Mouse (Mus musculus) cerebellum, adult 11 months (tissue): ENCODE results near the gene Clta.

ENCODE experiments used
- DNase-seq: peaks from one replicate; pipeline ENCODE4 v3.0.0; 2022

The Clta gene

DNA sequence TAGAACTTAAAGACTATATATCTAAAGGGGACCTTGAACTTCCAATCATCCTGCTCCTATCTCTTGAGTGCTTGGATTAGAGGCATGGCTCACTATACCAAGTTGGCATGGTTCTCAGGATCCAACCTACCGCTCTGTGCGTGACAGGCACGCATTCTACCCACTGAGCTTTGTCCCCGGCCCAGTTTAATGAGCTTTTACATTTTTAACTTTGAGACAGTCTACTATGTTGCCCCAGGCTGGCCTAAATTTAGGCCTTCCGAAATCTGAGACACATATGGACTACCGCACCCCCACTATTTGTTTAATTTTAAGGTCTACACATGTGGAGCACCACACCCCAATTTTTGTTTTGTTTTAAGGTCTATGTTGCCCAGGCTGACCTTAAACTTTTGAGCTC is 23.4 kb upstream of the Clta start:
- DNase-seq: no peak

DNA sequence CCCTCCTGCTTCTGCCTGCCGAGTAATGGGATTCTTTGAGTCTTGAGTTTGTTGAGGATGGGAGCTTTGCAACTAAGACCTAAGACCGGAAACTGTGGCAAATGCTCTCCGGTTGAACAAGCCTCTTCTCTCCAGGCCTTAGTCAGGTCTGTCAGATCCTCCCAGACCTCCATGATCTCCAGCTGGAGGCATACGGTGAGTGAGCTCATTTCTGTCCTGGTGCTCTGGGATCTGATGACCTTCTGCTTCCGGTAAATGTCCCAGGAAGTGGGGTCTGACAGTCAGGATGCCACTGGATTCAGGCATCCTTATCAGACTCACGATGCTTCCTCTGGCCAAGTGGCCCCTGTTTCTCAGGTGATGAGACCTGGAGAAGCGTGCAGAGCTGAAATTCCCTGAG is 23.0 kb upstream of the Clta start:
- DNase-seq: no peak

DNA sequence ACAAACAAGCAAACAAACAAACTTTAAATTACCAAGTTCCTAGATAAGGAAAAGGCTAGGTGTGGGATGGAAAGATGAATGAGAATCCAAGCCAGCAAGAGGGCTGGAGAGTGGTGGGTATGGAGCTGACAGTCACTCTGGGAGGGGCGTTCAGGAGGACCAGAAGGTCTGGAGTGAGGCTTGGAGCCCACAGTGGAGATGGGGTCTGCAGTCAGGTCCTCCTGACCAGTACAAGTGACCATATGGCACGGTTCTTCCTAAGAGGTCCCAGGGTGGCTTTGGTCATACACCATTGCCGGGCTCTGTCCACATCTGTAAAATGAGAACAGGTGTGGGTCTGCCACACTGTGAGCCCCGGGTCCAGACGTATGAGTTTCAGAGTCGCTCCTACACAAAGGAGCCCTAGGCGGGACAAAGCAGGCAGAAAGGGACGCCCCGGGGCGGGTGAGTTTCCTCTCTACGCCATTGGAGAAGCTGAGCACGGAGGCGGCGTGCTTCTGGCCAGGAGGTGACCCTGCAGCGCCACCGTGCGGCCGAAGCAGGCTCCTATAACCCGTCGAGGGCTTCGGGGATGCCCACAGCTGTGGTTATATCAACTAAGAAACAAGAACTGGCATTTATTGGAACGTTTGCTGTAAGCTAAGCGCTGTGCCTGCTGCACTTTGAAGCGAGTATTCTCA is 22.1 kb upstream of the Clta start:
- peak; percentile 79 for DNase-seq

DNA sequence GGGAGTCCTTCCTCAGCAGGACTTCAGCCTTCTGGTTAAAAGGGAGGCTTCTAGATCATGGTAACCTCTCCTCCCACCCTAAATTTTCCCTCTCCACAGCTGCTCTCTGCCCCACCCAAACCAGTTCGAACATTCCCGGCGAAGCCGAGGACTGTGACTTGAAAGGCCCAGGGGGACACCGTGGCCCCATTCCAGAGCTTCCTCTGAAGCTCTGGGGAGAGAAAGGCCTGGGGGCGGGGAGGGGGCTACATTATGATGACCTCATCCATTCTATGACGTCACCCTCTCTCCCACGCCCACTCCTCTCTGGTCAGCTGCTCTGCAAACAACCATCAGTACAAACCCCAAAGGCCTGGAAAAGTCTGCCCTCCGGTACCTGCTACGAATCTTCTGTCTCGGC is 21.1 kb upstream of the Clta start, which contains the start of gene Ccin:
TSS of gene Ccin (plus strand) at position 303 of the 400 bp plus-strand sequence.
- no peak for DNase-seq

DNA sequence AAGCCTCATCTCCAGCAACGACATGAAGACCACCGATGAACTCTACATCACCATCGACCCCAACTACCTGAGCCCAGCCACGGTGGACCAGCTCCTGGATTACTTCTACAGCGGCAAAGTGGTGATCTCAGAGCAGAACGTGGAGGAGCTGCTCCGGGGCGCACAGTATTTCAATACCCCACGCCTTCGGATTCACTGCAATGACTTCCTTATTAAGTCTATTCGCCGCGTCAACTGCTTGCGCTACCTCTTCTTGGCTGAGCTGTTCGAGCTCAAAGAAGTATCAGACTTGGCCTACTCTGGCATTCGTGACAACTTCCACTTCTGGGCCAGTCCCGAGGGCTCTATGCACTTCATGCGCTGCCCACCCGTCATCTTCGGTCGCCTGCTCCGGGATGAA is 20.5 kb upstream of the Clta start:
- DNase-seq: no peak

DNA sequence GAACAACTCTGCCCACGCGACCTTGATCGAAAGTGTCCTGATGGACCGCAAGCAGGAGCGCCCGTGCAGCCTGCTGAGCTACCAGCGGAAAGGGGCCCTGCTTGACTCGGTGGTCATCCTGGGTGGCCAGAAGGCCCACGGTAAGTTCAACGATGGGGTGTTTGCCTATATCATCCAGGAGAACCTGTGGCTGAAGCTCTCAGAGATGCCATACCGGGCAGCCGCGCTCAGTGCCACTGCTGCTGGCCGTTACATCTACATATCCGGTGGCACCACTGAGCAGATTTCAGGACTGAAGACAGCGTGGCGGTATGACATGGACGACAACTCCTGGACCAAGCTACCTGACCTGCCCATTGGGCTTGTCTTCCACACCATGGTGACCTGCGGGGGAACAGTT is 19.9 kb upstream of the Clta start:
- no peak for DNase-seq

DNA sequence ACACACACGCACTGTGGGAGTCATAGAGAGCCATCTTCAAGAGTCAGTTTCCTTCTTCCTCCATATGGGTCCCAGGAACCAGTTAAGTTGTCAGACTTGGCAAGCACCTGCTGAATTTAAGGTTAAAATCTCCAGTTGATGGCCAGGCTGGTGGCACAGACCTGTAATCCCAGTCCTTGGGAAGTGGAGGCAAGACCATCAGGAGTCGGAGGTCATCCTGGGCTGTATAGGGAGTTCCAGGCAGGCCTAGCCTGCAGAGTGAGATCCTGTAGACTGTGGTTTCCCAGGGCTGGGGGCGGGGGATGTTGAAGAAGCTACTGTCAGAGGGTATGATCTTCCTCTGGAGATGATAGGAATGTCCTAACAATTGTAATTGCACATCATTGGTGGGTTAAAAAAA is 15.3 kb upstream of the Clta start:
- DNase-seq: no peak

DNA sequence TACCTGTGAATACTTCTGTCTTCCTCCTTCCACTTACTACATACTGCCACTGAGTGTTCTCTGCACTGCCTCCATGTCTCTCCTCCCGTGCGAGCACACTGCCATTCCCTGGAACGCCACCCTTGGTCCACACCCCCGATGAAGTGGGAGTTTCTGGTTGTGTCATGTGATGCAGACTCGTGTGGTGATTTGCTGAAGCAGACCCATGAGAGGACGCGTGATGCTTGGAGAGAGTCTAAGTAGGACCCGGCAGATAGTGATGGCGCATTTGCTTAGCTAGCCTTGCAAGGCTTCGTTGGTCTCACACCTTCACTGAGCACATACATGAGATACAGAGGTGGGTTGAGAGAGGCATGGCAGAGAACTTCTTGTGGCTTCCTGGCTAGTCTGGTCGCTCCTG is 11.2 kb upstream of the Clta start:
- DNase-seq: no peak

DNA sequence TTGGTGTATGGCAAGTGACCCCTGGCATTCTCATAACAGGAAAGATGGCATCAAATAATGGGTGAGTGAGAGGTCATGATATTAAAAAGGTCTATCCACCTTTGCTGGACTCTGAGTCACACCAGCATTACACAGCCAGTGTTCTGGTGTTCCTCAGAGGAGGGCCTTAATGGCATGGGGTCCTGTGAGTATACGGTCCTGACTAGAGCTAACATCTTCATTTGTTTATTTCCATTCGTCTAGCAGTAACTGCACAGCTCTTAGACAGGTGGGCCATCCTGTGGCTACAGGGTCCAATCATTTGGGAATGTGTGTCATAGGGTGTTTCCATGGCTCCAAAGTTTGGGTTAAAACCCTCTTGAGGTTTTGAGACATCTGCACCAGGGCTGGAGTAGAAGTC is 9.9 kb upstream of the Clta start:
- DNase-seq: no peak

DNA sequence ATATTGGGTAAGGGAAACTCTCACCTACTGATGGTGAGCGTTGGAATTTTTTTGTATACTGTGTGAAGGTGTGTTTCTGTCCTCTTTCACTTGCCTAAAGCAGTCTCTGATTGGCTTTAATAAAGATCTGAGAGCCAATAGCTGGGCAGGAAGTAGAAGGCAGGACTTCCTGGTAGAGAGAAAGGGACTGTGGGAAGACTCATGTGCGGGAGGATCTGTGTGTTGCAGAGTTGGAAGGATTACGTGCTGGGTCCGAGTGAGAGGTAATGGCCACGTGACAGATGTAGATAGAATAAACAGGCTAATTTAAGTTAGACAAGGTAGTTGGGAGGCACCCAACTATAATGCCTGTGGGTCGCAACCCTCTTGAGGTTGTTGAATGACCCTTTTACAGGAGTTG is 630 bp upstream of the Clta start:
- DNase-seq: no peak

DNA sequence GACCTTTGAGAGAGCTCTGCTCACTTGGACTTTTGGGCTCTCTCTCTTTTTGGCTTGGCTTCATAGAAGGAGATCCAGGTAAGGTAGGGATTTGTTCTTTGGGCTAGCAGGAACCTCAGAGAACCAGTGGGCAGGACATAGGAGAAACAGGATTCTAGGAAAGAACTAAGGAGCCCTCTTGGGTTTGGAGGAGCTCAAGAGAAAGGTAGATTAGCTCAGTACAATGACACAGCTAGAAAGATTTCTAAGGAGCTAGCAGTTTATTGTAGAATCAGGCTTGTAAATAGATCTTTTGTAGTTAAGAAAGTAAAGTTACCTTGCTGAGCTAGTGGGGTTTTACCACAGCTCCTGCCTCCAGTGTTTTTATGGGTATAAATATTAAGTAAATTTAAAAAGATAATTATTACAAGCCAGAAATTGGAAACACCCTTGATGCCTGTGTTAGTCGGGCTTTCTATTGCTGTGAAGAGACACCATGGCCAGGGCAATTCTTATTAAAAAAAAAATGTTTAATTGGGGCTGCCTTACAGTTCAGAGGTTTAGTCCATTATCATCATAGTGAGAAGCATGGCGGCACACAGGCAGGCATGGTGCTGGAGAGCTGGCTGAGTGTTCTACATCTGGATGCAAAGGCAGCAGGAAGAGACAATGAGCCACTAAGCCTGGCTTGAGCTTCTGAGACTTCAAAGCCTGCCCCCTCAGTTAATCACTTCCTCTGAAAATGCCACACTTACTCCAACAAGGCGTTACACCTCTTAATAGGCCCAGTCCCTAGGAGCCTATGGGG is 564 bp downstream of the Clta start:
- DNase-seq: no peak

DNA sequence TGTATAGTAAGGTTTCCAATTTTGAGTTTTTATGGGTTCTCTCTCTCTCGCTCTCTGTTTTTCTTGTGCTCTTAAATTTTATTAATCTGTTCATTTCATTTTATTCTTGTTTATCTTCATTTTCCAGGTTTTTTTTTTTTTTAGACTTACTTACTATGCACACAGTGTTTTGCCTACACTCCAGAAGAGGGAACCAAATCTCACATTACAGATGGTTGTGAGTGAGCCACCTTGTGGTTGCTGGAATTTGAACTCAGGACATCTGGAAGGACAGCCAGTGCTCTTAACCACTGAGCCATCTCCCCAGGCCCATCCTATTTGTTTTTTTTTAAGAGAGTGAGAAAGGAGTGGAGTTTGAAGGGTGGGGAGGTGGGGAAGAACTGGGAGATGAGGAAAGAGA is 5.9 kb downstream of the Clta start:
- no peak for DNase-seq

DNA sequence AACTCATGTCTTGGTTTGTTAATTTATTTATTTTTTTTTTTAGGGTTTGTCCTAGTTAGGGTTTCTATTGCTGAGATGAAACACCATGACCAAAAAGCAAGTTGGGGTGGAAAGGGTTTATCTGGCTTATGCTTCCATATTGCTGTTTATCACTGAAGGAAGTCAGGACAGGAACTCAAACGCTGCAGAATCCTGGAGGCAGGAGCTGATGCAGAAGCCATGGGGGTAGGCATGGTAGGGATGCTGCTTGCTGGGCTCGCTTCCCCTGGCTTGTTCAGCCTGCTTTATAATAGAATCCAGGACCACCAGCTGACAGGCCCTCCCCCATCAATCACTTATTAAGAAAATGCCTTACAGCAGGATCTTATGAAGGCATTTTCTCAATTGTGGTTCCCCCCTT is 6.6 kb downstream of the Clta start:
- no peak for DNase-seq

DNA sequence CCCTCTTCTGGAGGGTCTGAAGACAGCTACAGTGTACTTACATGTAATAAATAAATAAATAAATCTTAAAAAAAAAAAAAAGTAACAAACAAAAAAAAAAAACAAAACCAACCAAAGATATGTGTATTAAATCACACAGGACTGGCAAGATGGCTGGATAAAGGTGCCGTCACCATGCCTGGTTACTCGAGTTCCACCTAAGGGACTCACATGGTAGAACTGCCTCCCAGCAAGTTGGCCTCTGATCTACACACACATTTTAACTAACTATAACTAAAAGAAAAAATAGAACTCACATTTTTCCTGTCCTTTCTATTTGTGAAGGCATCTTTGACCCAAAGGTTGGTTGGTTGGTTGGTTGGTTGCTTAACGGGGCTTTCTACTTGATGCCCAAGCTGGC is 7.5 kb downstream of the Clta start:
- DNase-seq: no peak

DNA sequence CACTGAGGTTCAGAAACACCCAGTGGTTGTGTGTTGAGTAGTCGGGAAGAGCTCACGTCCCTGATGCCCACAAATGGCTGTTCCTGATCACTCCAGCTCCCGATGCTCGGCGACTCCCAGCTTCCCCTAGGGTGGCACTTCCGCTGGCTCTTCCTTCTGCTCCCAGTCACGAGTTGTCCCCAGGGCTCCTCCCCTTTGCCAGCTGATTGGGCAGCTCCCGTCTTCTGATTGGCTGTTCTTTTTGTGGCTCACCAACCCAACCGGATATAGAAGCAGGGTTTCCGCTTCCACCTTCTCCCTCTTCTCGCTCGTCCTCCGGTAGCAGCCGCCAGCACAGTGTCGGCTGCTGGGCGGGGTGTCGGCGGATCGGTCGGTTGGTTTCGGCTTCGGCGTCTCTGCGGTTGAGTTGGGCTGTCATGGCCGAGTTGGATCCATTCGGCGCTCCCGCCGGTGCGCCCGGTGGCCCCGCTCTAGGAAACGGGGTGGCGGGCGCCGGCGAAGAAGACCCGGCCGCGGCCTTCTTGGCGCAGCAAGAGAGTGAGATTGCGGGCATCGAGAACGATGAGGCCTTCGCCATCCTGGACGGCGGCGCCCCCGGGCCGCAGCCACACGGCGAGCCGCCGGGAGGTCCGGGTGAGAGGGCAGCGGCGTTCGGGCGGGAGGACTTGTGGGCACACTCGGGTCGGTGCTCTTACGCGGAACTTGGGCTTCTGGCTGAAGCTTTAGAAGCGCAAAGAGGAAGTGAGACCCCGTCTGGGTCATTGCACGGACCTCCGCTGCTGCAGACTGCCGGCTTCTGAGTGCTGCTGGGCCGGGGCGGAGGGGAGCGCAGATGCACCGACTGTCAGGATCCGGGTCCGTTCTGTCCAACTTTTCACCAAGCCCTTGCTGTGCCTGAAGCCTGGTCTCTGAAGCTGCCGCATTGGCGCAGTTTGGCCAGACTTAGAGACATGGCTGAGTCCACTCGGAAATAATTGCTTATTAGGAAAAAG is 8.4 kb downstream of the Clta start:
- DNase-seq: peak; percentile 90

DNA sequence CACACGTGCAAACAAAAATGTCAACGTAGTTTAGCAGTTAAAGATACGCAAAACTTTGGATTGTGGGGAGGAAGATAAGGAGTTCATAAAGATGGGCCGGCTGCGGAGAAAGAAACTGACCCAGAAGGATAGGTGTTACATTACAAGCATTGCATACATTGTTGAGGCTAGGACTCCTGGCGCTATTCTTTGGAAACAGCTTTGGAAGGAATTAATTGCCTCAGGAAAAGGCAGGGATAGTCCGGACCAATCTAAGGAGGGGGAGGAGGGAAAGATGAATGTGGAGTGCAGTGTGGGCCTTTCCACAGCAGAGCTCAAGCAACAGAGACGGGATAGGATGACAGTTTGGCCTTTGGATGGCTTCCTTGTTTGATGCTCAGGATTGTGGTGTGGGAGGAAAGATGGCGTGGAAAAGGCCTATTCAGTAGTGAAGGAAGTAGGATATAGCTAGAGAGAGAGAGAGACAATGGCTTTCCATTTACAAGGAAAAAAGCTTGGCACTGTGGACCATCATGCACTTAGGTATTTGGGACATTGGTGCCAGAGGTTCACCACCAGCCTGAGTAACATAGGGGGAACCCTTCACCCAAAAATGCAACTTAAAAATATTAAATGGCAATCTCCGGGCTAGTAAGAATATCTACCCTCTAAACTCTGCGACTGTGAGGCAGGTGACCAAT is 9.3 kb downstream of the Clta start:
- DNase-seq: no peak

DNA sequence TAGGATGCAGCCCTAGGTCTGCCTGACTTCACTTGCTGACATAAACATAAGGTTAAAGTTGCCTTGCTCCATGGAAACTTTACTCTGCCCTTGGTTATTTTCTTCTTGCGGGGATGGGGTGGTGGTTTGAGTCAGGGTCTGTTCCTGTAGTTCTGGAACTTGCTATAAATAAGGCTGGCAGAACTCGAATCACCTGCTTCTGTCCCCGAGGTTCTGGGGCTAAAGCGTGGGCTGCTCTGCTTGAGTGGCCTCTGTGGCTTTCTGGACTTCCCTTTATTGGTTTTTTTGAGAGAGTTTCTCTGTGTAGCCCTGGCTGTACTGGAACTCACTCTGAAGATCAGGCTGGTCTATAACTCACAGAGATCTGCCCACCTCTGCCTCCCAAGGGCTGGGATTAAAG is 11.8 kb downstream of the Clta start:
- DNase-seq: no peak

DNA sequence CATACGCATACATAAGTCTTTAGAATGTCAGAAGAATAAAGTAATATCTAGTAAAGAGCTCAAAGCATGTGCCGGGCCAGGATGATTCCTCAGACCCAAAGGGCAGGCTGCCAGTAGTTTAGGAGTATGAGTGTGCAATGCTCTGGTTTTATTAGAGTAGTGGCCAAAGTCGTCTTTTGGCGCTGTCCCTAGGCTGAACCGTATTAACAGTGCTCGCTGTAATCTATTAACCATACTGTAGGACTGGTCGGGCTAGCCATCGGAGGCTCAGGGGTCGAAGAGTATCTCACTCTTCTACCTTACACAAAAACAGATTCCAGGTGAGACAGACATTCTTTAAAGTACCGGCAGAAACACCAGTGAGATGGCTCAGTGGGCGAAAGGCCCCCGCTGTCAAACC is 12.5 kb downstream of the Clta start:
- DNase-seq: no peak

DNA sequence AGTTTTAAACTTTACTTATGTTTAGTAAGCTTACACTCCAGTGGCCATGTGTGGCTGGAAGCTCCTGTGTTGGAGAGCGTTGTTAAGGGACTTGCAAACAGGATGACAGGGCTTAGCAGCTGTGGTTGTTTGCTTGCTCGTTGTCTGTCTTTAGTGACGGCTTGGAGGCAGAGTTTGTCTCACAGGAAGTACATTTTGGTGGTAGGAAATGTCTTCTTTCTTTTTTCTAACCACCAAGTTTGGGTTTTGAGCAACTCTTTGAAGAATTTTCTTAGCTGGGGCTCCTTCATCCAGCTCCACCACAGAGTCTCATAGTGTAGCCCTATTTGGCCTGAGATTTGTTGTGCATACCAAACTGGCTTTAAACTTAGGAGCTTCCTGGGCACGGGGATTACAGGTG is 18.1 kb downstream of the Clta start:
- no peak for DNase-seq

DNA sequence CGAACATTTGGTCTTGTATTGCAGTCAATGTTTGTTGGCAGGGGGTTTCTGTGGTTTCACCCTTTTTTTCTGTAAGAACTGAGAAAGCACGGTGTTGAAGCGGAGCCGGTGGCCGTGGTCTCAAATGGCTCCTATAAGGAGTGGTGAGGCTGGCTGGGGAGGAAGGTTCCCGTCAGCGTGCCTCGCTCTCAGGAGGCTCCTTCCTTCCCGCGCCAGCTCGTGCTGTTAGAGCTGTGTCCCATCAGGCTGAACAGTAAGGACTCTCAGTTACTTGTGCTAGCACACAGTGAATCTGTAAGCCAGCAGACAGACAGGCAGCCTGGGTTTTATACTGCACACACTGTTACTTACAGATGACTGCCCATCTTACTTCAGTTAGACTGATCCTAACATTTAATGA is 18.5 kb downstream of the Clta start:
- DNase-seq: no peak

DNA sequence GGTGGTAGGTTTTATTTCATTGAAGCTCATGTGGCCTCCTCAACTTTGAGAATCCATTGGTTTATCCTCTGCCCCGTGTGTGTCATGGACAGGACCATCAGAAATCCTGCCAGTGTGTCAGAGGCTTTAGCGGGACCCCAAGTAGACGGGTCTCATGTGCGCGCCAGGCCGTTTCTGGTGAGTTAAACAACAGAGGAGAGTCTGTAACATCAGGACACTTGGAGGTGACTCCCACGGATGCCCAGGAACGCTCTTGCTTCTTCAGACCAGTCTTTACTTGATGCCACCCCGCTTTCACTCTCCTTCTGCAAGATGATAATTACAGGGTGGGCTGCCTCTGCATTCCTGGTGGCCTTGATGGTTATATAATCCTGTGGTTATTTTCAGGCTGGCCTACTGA is 19.4 kb downstream of the Clta start:
- DNase-seq: no peak

DNA sequence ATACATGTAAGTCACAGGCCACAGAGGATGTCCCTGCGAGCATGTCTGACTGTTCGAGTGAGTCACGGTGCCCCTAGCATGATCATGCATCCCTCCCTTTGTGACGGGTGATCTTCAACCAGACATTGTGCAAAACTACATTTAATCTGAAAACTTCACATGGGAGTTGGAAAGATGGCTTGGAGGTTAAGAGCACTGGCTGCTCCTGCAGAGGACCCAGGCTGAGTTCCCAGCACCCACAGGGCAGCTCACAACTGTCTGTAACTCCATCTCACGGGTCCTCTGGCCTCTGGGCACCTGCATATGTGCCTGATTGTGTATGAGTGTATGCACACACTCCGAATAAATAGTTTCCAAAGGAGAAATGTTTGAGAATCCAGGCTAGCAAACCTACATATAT is 20.0 kb downstream of the Clta start:
- DNase-seq: no peak

DNA sequence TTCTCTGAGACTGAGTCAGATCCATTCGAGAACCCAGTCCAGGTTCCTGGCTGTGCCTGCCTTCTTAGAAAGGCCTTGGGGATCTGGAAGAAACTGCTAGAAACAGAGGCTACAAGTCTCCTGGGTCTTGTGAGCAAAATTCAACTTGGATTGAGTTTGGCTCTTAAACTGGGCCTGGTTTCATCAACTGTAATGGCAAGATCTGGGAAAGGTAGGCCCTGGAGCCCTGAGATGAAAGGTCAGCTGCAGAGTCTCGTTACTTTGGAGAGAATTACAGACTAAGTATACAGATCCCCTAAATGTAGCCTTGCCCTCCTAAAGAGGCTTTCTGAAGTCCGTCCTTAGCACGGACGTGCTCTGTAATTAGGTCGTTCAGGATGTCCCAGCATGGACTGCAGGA is 21.3 kb downstream of the Clta start:
- DNase-seq: no peak
